Mouse (Mus musculus) brain, embryonic 14.5 days (tissue): ENCODE measurements around the gene Galnt4. TPM values are rescaled to one million over a fixed set of nuclear protein-coding genes. Genes with fewer than 3 reads are reported as not detected.
"Not testable (repeated sequence)": the region's sequence is repeated elsewhere in the genome, so short reads cannot be mapped to it uniquely, and the experiment has no call there.

Experiments used
- DNase-seq: peaks from one replicate; pipeline ENCODE4 v3.0.0-alpha.2; 2011; ENCODE audit warnings: low read depth
- CTCF ChIP-seq: fragments of 200-500 bp; IDR thresholded peaks from 2 replicates; pipeline ENCODE4 v1.5.1; 2012; ENCODE audit warnings: inconsistent platforms, mild to moderate bottlenecking, moderate library complexity, borderline replicate concordance; ENCODE audit not compliant: insufficient read depth, insufficient read length; ENCODE audit errors: extremely low read depth
- POLR2A ChIP-seq: fragments of 200-500 bp; IDR thresholded peaks from 2 replicates; pipeline ENCODE4 v1.6.1; 2012; ENCODE audit warnings: mild to moderate bottlenecking, inconsistent platforms, borderline replicate concordance; ENCODE audit not compliant: poor library complexity, insufficient read depth, insufficient read length, severe bottlenecking; ENCODE audit errors: extremely low read depth
- polyA plus RNA-seq: library from polyadenylated mRNA; depleted of rRNA; stranded (reverse); fragments of >200 nt; gene quantifications from 2 replicates; pipeline ENCODE4 v1.2.3, GENCODE M21; 2012; rRNA removed

Gene Galnt4
- polyA plus RNA-seq, 1 experiment: 1.8 TPM

- DNase-seq: no peak
- TF ChIP-seq POLR2A: no peak
- TF ChIP-seq CTCF: no peak
Measured at GRCm38 (mm10) chr10:99145611-99146010, 37.7 kb downstream of the Galnt4 start.

- TF ChIP-seq CTCF (no peak), POLR2A (no peak)
Measured at GRCm38 (mm10) chr10:99146596-99146995, 38.6 kb downstream of the Galnt4 start.

GRCm38 (mm10) chr10:99150016-99150415, 42.1 kb downstream of the Galnt4 start:
- no peak for DNase-seq
- TF ChIP-seq CTCF: no peak
- no peak for TF ChIP-seq POLR2A

More at GRCm38 (mm10) chr10:99146596-99146995, 38.6 kb downstream of the Galnt4 start:
- no peak for DNase-seq

GRCm38 (mm10) chr10:99151580-99151979, 43.6 kb downstream of the Galnt4 start:
- DNase-seq: no peak
- TF ChIP-seq CTCF (no peak), POLR2A (no peak)

- TF ChIP-seq CTCF: peak; percentile 29; the same call in 1 of the 2 replicates
- TF ChIP-seq POLR2A: no peak
- no peak for DNase-seq
Measured at GRCm38 (mm10) chr10:99152063-99152462, 44.1 kb downstream of the Galnt4 start.

- TF ChIP-seq CTCF (no peak), POLR2A (no peak)
- DNase-seq: no peak
Measured at GRCm38 (mm10) chr10:99154635-99155034, 46.7 kb downstream of the Galnt4 start.

GRCm38 (mm10) chr10:99156808-99157207, 48.8 kb downstream of the Galnt4 start:
- DNase-seq: no peak
- TF ChIP-seq CTCF: peak; percentile 17; the same call in 1 of the 2 replicates
- TF ChIP-seq POLR2A: no peak

GRCm38 (mm10) chr10:99157697-99158096, 49.7 kb downstream of the Galnt4 start:
- not testable (repeated sequence) for DNase-seq

GRCm38 (mm10) chr10:99161987-99162582, 54.1 kb downstream of the Galnt4 start:
- DNase-seq: peak; percentile 73
- TF ChIP-seq POLR2A (no peak), CTCF (peak; percentile 61; the same call in 1 of the 2 replicates)

Other genes with a start within 250 kb of the Galnt4 start
- gene Atp2b1, start 193.8 kb upstream of the Galnt4 start, polyA plus RNA-seq: 46.6 and 92.4 TPM in 2 replicates
- gene Poc1b, start 1.1 kb upstream of the Galnt4 start, polyA plus RNA-seq: 26.7 and 26.8 TPM in 2 replicates
- gene Phxr2, start 18.2 kb downstream of the Galnt4 start, polyA plus RNA-seq: not detected in 2 replicates
- 31.8 and 35.9 TPM in 2 replicates for gene Dusp6, start 155.1 kb downstream of the Galnt4 start, polyA plus RNA-seq